Mouse (Mus musculus) frontal cortex, adult 2 months (tissue): Measurements from ENCODE around the gene Ythdf2. TPM values are rescaled to one million over a fixed set of nuclear protein-coding genes. Genes with fewer than 3 reads are reported as not detected.

Experiments used
- DNase-seq, 2 experiments: peaks; one replicate each; pipeline ENCODE4 v3.0.0; 2022; ENCODE audit warnings: low spot score in 1 of 2; ENCODE audit errors: extremely low spot score in 1 of 2
- polyA plus RNA-seq: library from polyadenylated mRNA; depleted of rRNA; stranded (reverse); fragments of >200 nt; gene quantifications from 2 replicates; pipeline ENCODE4 v1.2.3, GENCODE M21; 2012; rRNA removed

Gene Ythdf2
- polyA plus RNA-seq, 1 experiment = 21.8 TPM

DNA sequence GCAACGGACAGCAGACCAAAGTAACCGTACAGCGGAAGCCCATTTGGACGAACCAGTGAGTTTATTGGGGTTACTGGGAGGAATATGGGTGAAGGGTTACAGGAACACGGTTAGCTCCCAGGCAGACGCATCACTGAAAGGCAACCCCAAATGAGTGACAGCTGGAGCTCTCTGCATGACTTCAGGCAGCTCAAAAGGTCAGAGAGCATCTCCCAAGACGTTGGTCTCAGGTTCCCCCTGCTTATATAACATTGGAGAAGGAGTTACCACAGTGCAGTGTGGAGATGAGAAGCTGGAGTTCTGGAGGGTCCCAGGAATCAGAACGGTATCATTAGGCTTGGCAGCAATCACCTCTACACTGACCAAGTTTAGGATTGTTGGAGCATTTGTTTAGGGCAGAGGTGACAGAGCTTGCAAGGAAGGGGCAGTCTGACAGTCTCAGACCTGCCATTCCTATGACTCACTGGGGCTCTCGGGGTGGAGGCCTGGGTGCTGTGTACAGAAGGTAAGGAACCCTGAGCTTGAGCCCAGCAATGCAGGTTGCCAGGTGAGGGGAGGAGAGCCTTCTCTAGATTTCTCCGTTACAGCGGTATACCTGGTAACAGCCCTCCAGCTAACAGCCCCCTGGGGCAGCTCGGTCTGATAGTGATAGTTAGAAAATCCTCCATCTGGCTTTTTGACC, 55.0 kb downstream of the Ythdf2 start:
- no peak for DNase-seq

DNA sequence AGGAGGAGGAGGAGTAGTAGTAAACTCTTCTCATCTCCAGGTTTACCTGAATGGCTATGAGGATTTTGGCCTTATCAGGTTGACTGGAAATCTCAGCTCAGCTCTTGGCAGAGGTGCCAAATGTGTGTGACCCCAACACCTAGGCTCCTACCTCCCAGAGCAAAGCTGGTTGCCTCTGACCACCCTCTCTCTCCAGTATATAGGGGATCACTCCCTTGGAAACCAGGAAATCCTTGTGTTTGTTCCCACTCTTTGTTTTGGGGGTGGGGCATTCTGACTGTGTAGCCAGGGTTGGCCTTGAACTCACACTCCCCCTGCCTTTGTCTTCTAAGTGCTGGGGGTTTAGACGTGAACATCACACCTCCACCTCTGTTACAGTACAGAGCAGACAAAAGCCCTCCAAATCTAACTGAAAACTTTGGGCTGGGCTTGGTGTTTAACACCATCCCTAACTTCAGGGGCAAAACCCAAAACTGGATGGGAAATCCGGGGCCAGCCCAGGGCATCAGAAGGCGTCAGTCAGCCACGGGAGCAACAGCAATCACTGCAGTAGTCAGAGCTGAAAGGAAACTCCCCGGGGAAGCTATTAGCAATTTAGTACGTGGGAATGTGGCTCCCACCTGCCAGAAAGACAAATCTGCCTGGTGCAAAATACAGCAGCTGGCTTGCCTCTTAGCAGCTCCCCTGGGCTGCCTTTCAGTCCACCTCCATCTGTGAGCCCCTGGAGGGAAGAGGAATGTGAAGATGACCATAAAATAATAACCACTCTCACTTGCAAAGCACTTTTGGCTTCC, 57.0 kb downstream of the Ythdf2 start:
- peak in 1 of 2 experiments; percentile 48 for DNase-seq

DNA sequence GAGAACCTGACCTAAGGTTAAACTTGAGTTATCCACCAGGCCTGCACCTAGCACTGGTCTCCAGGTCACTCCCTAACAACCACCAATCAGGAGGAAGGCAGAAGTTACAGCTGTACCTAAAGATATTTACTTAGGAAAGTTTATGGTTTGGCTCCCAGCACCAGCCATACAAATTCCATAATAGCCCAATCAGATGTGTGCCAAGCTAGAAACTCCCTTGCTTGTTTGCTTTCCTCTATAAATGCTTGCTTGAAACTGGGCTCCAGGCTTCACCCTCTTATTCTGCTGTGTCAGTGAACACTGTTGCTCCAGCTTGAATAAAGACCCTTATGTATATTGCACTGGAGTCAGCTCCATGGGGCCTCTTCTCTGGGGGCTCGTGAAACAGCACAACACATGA, 60.4 kb downstream of the Ythdf2 start:
- no peak for DNase-seq

DNA sequence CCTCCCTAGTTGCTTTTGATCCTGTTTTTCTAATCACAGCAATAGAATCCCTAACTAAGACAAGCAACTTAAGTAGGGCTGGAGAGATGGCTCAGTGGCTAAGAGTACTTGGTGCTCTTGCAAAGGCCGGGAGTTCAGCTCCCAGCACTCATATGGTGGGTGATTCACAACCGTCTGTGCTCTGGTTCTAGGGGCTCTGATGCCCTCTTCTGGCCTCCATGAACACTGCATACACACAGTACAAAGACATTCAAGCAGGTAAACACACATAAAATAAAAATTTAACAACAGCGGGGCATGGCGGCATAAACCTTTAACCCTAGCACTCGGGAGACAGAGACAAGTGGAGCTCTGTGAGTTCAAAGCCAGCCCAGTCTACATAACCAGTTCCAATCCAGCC, 65.9 kb downstream of the Ythdf2 start:
- DNase-seq = no peak

DNA sequence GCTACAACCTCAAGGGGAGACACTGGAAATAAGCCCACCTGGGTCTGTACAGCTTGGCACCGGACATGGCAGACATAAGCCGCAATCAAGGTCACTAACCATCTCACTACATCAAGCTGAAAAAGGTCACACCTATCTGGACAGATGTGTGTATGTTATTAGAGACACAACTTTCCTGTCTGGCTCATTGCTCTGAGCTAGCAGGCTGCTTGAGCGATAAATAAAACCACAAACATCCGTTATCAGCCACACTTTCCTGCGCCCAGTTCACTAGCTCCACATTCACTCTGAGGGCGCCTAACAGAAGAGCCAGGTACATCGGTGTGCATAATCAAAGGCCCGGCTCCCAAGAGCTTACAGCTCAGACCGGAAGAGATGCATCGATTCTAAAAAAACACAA, 67.0 kb downstream of the Ythdf2 start:
- no peak for DNase-seq

DNA sequence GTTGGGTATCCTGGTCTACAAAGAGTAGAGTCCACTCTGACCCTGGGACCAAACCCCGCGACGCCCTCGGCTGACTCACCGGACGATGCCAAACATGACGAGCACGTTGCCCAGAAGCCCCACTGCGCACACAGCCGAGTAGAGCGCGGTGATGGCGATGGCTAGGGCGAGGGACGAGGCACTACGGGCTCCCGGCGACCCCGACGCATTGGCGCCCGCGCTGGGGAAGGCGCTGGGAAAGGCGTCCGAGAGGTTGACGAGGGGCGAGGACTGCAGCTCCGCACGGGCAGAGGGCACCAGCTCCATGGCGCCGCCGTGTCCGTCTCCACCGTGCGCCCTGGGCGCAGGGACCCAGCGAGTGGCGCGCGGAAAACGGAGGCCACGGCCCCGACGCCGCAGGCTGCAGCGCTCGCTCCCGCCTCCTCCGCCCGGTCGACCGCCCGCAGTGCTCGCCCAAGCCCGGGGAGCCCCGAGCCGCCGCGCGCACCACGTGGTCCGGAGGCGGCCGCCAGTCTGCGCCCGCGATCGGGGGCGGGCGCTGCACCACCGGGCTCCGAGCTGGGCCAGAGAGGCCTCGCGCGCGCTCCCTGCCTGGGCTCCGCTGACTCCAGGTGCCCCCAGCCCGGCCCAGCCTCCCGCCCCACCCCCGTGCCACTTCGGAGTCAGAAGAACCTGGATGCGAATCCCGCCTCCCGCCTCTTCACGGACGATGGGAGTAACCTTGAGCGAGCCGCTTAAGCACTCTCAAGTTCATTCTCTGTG, 67.8 kb downstream of the Ythdf2 start, which contains the start of gene Oprd1:
Oprd1 (minus strand) TSS at position 407 of the 762 bp plus-strand sequence.
- DNase-seq = peak in 1 of 2 experiments; percentile 44

DNA sequence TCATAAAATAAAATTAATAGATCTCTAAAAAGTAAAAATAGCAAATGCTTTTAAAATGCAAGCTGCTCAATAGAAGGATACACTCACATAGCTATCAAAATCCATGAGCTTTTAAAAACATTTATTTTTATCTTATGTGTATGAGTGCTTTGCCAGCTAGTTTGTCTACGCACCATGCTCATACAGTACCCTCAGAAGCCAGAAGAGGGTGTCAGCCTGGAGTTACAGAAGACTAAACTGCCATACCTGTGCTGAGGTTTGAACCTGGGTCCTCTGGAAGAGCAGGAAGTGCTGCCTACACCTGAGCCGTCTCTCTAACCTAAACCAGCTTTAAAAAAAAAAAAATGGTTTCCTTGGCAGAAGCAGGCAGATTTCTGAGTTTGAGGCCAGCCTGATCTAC, 73.5 kb downstream of the Ythdf2 start:
- no peak for DNase-seq

DNA sequence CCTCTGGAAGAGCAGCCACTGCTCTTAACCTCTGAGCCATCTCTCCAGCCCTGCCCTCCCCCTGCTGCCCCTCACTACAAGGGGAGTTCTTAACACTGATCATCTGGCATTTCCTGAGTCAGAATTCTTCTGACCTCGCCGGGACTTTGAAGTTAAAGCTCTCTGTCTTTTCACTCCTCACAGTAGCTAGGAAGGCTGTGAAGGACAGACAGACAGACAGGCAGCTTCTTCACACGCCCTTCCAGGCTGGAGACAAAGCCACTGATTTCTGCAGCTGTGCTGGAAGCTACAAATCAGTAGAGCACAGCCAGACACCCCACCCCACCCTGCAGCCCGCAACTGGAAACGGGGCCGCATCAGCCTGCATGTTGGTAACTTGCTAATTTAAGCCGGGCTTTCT, 75.1 kb downstream of the Ythdf2 start:
- DNase-seq = no peak

Other genes starting within 250 kb of the Ythdf2 start
- gene Gm10300, start 137.6 kb downstream of the Ythdf2 start, polyA plus RNA-seq = 0.06 TPM in 1 of 2 replicates, not detected in the other
- 29.1 and 29.3 TPM in 2 replicates for gene Epb41, start 137.0 kb downstream of the Ythdf2 start, polyA plus RNA-seq
- gene Oprd1, start 67.8 kb downstream of the Ythdf2 start, polyA plus RNA-seq = 12.8 and 13.1 TPM in 2 replicates
- 20.7 and 21.6 TPM in 2 replicates for gene Gmeb1, start 49.3 kb upstream of the Ythdf2 start, polyA plus RNA-seq
- 16.7 and 17.9 TPM in 2 replicates for gene Taf12, start 62.1 kb upstream of the Ythdf2 start, polyA plus RNA-seq
- 2.8 and 3.9 TPM in 2 replicates for gene Rab42, start 91.1 kb upstream of the Ythdf2 start, polyA plus RNA-seq
- 17.4 and 18.4 TPM in 2 replicates for gene Trnau1ap, start 117.2 kb upstream of the Ythdf2 start, polyA plus RNA-seq
- gene Rcc1, start 141.3 kb upstream of the Ythdf2 start, polyA plus RNA-seq = 9.5 and 11.1 TPM in 2 replicates
- gene Phactr4, start 210.2 kb upstream of the Ythdf2 start, polyA plus RNA-seq = 6.3 and 7.2 TPM in 2 replicates